In the genomic region with DNA sequence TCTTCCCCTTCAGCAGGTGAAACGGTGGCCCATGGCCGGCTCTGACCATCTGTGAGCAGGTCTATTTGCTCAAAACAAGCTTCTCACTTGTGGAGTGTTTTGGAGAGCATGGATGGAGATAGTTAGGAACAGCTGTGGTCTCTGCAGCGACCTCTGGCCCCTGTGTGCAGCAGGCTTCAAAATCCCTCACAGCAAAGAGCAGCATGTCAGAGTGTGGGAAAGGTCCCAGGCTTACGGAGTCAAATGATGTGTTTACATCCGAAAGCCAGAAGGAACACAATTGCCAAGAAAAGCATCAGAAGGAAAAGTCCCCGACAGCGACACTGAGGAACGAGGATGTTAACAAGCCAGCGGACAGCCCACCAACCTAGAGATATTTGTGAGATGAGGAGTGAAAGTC, we compare ENCODE assay signal across 22 mouse cellular contexts. TPM values are rescaled to one million over a fixed set of nuclear protein-coding genes. Genes with fewer than 3 reads are reported as not detected.
DNase-seq lines count a peak whose midpoint lies in the region; ATAC-seq lines count a peak whose summit lies in the region.
"Had no signal": no experiment of that assay in that cellular context is flagged by ENCODE, and none has a peak within 500 bp of the region (broad histone marks: within the 10 kb centered on the region; RNA-seq: fewer than 3 reads in every experiment).

No protein-coding gene starts in this region.

- H3K4me3 ChIP-seq in heart, embryonic 11.5 days (ENCODE audit: low read depth, low read length): no peak overlapping the region
- H3K4me3 ChIP-seq in lung, embryonic 16.5 days (ENCODE audit: low read length): no peak overlapping the region
- H3K4me3 ChIP-seq: embryonic facial prominence, embryonic 13.5 days; gastrocnemius, adult 2 months; hindbrain, embryonic 12.5 days had no signal

- DNase-seq in heart, adult 11 months: peak; percentile 94
- peak; percentile 44 for DNase-seq in kidney, postnatal 14 days
- DNase-seq in kidney, postnatal 36 days: no peak
- no peak for DNase-seq in lung, postnatal 25 days (ENCODE audit: low spot score)
- DNase-seq in lung, postnatal 14 days: peak; percentile 20
- no peak for DNase-seq in left cerebral cortex, adult 18-20 months (ENCODE audit: low spot score in 2 of 2)
- DNase-seq: adrenal gland, adult 8-10 months; adrenal gland, postnatal 36 days; B cell, adult 2 months; cerebellum, adult 11-12 months; cerebellum, adult 9-10 months; cerebellum, postnatal 25 days; gastrocnemius, adult 2 months; gastrocnemius, postnatal 25 days; heart, postnatal 4 days had no signal

- H3K36me3 ChIP-seq in heart, embryonic 11.5 days (ENCODE audit: control insufficient read depth, insufficient read depth, low read length): peaks cover 41% of the 10 kb centered on the region
- H3K36me3 ChIP-seq in lung, embryonic 16.5 days (ENCODE audit: control insufficient read depth, insufficient read depth, low read length): peaks cover 42% of the 10 kb centered on the region

- H3K9ac ChIP-seq in heart, embryonic 11.5 days (ENCODE audit: low read depth, low read length): no peak overlapping the region
- H3K9ac ChIP-seq in lung, embryonic 16.5 days (ENCODE audit: low read length): no peak overlapping the region
- H3K9ac ChIP-seq: embryonic facial prominence, embryonic 13.5 days; hindbrain, embryonic 12.5 days had no signal

- WGBS in heart, embryonic 11.5 days (ENCODE audit: insufficient replicate concordance): 82% methylated on average over 9 of the region's 9 CpGs
- 54% methylated on average over 9 of the region's 9 CpGs for WGBS in lung, embryonic 16.5 days

- H3K9me3 ChIP-seq in heart, embryonic 11.5 days (replicated peaks; ENCODE audit: control insufficient read depth, low read length): no peaks in the 10 kb centered on the region
- H3K9me3 ChIP-seq in lung, embryonic 16.5 days (ENCODE audit: control insufficient read depth, low read length): no peaks in the 10 kb centered on the region
- H3K9me3 ChIP-seq: embryonic facial prominence, embryonic 13.5 days; G1E; hindbrain, embryonic 12.5 days had no signal

- H3K4me2 ChIP-seq in heart, embryonic 11.5 days: no peak overlapping the region
- H3K4me2 ChIP-seq in lung, embryonic 16.5 days (ENCODE audit: low read depth, low read length): no peak overlapping the region
- H3K4me2 ChIP-seq: embryonic facial prominence, embryonic 13.5 days; hindbrain, embryonic 12.5 days had no signal

- H3K27ac ChIP-seq in heart, embryonic 11.5 days (ENCODE audit: low read depth, low read length): no peak overlapping the region
- no peak overlapping the region for H3K27ac ChIP-seq in lung, embryonic 16.5 days (ENCODE audit: low read length)
- H3K27ac ChIP-seq: embryonic facial prominence, embryonic 13.5 days; gastrocnemius, adult 2 months; hindbrain, embryonic 12.5 days had no signal

- H3K4me1 ChIP-seq in heart, embryonic 11.5 days (ENCODE audit: control insufficient read depth, insufficient read depth, low read length): peaks cover 6% of the 10 kb centered on the region; the same call in 1 of the 2 replicates
- H3K4me1 ChIP-seq in lung, embryonic 16.5 days (replicated peaks; ENCODE audit: control insufficient read depth, insufficient read depth, low read length): no peaks in the 10 kb centered on the region
- H3K4me1 ChIP-seq: embryonic facial prominence, embryonic 13.5 days; hindbrain, embryonic 12.5 days had no signal

- no peak for ATAC-seq in heart, embryonic 11.5 days (replicated peaks; ENCODE audit: insufficient number of reproducible peaks, low FRiP score, low TSS enrichment)
- peak; percentile 68 for ATAC-seq in lung, embryonic 16.5 days (ENCODE audit: low read depth)
- ATAC-seq: CD4-positive, CD25-positive, alpha-beta regulatory T cell, adult 4 months; forebrain, embryonic 14.5 days had no signal

- no peaks in the 10 kb centered on the region for H3K27me3 ChIP-seq in heart, embryonic 11.5 days (ENCODE audit: control insufficient read depth, insufficient read depth, low read length)
- no peaks in the 10 kb centered on the region for H3K27me3 ChIP-seq in lung, embryonic 16.5 days (ENCODE audit: control insufficient read depth, insufficient read depth, low read depth, low read length)
- H3K27me3 ChIP-seq: embryonic facial prominence, embryonic 13.5 days; hindbrain, embryonic 12.5 days had no signal

RNA-seq across cellular contexts. Expression of gene Fads2, which starts 16.1 kb away (rescaled TPM):
- 27.1 and 31.1 TPM in 2 replicates for polyA plus RNA-seq in heart, embryonic 11.5 days (2014; fragmentation: Nextera tagmentation; extraction: Ambion mirVana)
- 67.5 and 74.5 TPM in 2 replicates for polyA plus RNA-seq in lung, embryonic 16.5 days (2015; fragmentation: Nextera tagmentation; extraction: Ambion mirVana)
- total RNA-seq in left cerebral cortex, adult 18-20 months (2021): 100 to 1,000 TPM; 112 to 119 TPM

RNA-seq across cellular contexts. Expression of gene Fads3, which starts 44.1 kb away (rescaled TPM):
- polyA plus RNA-seq in heart, embryonic 11.5 days (2014; fragmentation: Nextera tagmentation; extraction: Ambion mirVana): 15.8 and 17.9 TPM in 2 replicates
- 72.0 and 76.0 TPM in 2 replicates for polyA plus RNA-seq in lung, embryonic 16.5 days (2015; fragmentation: Nextera tagmentation; extraction: Ambion mirVana)
- total RNA-seq in left cerebral cortex, adult 18-20 months (2021): 10 to 100 TPM; 32.2 to 32.6 TPM
- polyA plus RNA-seq: CD4-positive, CD25-positive, alpha-beta regulatory T cell, adult 4 months had no signal

Comparison
In these comparisons a context has a peak if more than half of its experiments do, and no peak if none do; other contexts are left out.
1. DNase-seq: peak in heart, adult 11 months (single experiment), kidney, postnatal 14 days (single experiment) and lung, postnatal 14 days (single experiment); none in kidney, postnatal 36 days (0 of 2), lung, postnatal 25 days (single experiment) and left cerebral cortex, adult 18-20 months (0 of 2).